Comparison of ENCODE assay signal across 18 mouse cellular contexts in the genomic region with DNA sequence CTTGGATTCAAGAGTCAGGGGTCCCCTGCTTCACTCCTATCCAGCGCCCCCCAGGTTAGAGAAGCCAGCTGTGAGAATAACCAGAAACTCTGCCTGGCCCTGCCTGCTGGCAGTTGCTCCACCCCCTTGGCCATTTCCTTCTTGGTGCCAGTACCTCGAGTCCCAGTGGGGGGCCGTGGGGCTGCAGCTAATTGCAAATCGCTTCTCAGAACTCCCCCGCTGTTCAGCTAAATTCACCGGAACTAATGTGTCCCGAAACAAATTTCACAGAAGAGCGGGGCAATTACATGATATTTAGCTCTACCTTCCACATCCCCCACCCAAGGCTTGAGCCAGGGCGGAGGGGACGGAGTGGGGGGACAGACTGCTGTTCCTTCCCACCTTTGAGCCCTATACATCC.
DNase-seq lines count a peak whose midpoint lies in the region; ATAC-seq and TF ChIP-seq lines count a peak whose summit lies in the region.
"Had no signal": no experiment of that assay in that cellular context is flagged by ENCODE, and none has a peak within 500 bp of the region (broad histone marks: within the 10 kb centered on the region; RNA-seq: fewer than 3 reads in every experiment).

No protein-coding gene starts in this region.

- DNase-seq in hindbrain, embryonic 10.5 days (ENCODE audit: low spot score), result no peak
- DNase-seq in ES-CJ7 (ENCODE audit: low read depth, low spot score) (peak; percentile 83), R1 (ENCODE audit: low read depth, low spot score) (peak; percentile 74)
- DNase-seq in limb, embryonic 10.5 days (ENCODE audit: low spot score), result no peak
- DNase-seq in layer of hippocampus, adult 2 months (ENCODE audit: low spot score in 2 of 2), result no peak
- DNase-seq in layer of hippocampus, postnatal 36 days, result no peak
- DNase-seq: adrenal gland, postnatal 14 days; cerebellum, adult 9-10 months; heart, adult 18-20 months; heart, postnatal 4 days; lung, postnatal 14 days; right cerebral cortex, postnatal 4 days; thymus, postnatal 4 days had no signal

- H3K36me3 ChIP-seq in hindbrain, embryonic 12.5 days, result no peaks in the 10 kb centered on the region
- H3K36me3 ChIP-seq in hindbrain, embryonic 10.5 days, result no peaks in the 10 kb centered on the region
- H3K36me3 ChIP-seq in limb, embryonic 10.5 days, result no peaks in the 10 kb centered on the region
- H3K36me3 ChIP-seq: kidney, embryonic 15.5 days had no signal

- peaks cover 32% of the 10 kb centered on the region for H3K4me1 ChIP-seq in hindbrain, embryonic 12.5 days
- H3K4me1 ChIP-seq in hindbrain, embryonic 10.5 days (replicated peaks), result peaks cover 42% of the 10 kb centered on the region
- H3K4me1 ChIP-seq in limb, embryonic 10.5 days, result peaks cover 32% of the 10 kb centered on the region

- 9% methylated on average over 10 of the region's 10 CpGs for WGBS in hindbrain, embryonic 12.5 days
- 10% methylated on average over 10 of the region's 10 CpGs for WGBS in hindbrain, embryonic 10.5 days
- WGBS in limb, embryonic 10.5 days, result 9% methylated on average over 10 of the region's 10 CpGs

- H3K27ac ChIP-seq in hindbrain, embryonic 12.5 days, result peak overlapping the region; percentile 41; the same call in 1 of the 2 replicates
- H3K27ac ChIP-seq in hindbrain, embryonic 10.5 days, result no peak overlapping the region
- H3K27ac ChIP-seq in limb, embryonic 10.5 days, result 0 out of 2 replicates have a peak overlapping the region, but pooled peaks have one; percentile 44
- no peak overlapping the region for H3K27ac ChIP-seq in layer of hippocampus, adult 2 months
- H3K27ac ChIP-seq: kidney, embryonic 15.5 days; left cerebral cortex, adult 2 months had no signal

- peaks cover 82% of the 10 kb centered on the region for H3K27me3 ChIP-seq in hindbrain, embryonic 12.5 days
- peaks cover 94% of the 10 kb centered on the region for H3K27me3 ChIP-seq in hindbrain, embryonic 10.5 days (ENCODE audit: insufficient read depth, poor library complexity, severe bottlenecking)
- H3K27me3 ChIP-seq in limb, embryonic 10.5 days (ENCODE audit: low read depth, poor library complexity, severe bottlenecking), result peaks cover 89% of the 10 kb centered on the region

- no peak overlapping the region for H3K4me2 ChIP-seq in hindbrain, embryonic 12.5 days (replicated peaks)
- H3K4me2 ChIP-seq: kidney, embryonic 15.5 days had no signal

- ATAC-seq in hindbrain, embryonic 12.5 days (ENCODE audit: low FRiP score), result peak; percentile 16; the same call in 1 of the 2 replicates
- ATAC-seq: intestine, embryonic 16.5 days had no signal

- H3K9me3 ChIP-seq in hindbrain, embryonic 12.5 days (replicated peaks), result no peaks in the 10 kb centered on the region
- no peaks in the 10 kb centered on the region for H3K9me3 ChIP-seq in hindbrain, embryonic 10.5 days
- H3K9me3 ChIP-seq in limb, embryonic 10.5 days (replicated peaks), result no peaks in the 10 kb centered on the region
- H3K9me3 ChIP-seq: kidney, embryonic 15.5 days had no signal

- H3K9ac ChIP-seq in hindbrain, embryonic 12.5 days, result no peak overlapping the region
- H3K9ac ChIP-seq: kidney, embryonic 15.5 days had no signal

- no peak for TF ChIP-seq CTCF in layer of hippocampus, adult 2 months (conservative IDR thresholded peaks at IDR 0.05)

- no peak overlapping the region for H3K4me3 ChIP-seq in hindbrain, embryonic 12.5 days
- H3K4me3 ChIP-seq in hindbrain, embryonic 10.5 days, result no peak overlapping the region
- no peak overlapping the region for H3K4me3 ChIP-seq in limb, embryonic 10.5 days
- H3K4me3 ChIP-seq in layer of hippocampus, adult 2 months, result no peak overlapping the region
- H3K4me3 ChIP-seq: erythroblast, embryonic 14.5 days; kidney, embryonic 15.5 days; left cerebral cortex, adult 2 months had no signal

Comparison
In these comparisons a context has a peak if more than half of its experiments do, and no peak if none do; other contexts are left out.
1. H3K27ac ChIP-seq: peak in hindbrain, embryonic 12.5 days (single experiment) and limb, embryonic 10.5 days (single experiment); none in hindbrain, embryonic 10.5 days (single experiment) and layer of hippocampus, adult 2 months (single experiment).
2. DNase-seq: peak in ES-CJ7 (single experiment) and R1 (single experiment); none in hindbrain, embryonic 10.5 days (single experiment), limb, embryonic 10.5 days (single experiment), layer of hippocampus, adult 2 months (0 of 2) and layer of hippocampus, postnatal 36 days (0 of 2).